Mouse (Mus musculus) olfactory bulb, adult 2 months (tissue): ENCODE results near the gene Asic2. TPM values are rescaled to one million over a fixed set of nuclear protein-coding genes. Genes with fewer than 3 reads are reported as not detected.

ENCODE experiments used
- H3K27ac ChIP-seq: fragments of 200-500 bp; 2 replicates; pipeline ENCODE4 v1.5.1; 2012; ENCODE audit warnings: low read depth, low read length; ENCODE audit not compliant: insufficient read depth
- H3K4me1 ChIP-seq: fragments of 200-500 bp; 2 replicates; pipeline ENCODE4 v1.6.1; 2012; ENCODE audit warnings: low read length; ENCODE audit not compliant: control insufficient read depth, insufficient read depth
- H3K4me3 ChIP-seq: fragments of 200-500 bp; 2 replicates; pipeline ENCODE4 v1.5.1; 2012; ENCODE audit warnings: mild to moderate bottlenecking, low read depth, low read length, moderate library complexity; ENCODE audit not compliant: insufficient read depth
- CTCF ChIP-seq: fragments of 200-500 bp; IDR thresholded peaks from 2 replicates; pipeline ENCODE4 v1.5.1; 2012; ENCODE audit warnings: low read depth, mild to moderate bottlenecking, low read length, moderate library complexity; ENCODE audit not compliant: insufficient read depth
- POLR2A ChIP-seq: fragments of 200-500 bp; IDR thresholded peaks from 2 replicates; pipeline ENCODE4 v1.6.1; 2012; ENCODE audit warnings: mild to moderate bottlenecking, low read depth, low read length, moderate library complexity; ENCODE audit not compliant: insufficient read depth
- WGBS: fragments of 180-500 bp; shearing (Covaris S2); methylation state at CpG from one replicate; pipeline ENCODE4 v1.1.7; 2018; 5-methylcytosine and 5-hydroxymethylcytosine counted together
- polyA plus RNA-seq: library from polyadenylated mRNA; stranded (reverse); fragments of >200 nt; gene quantifications from 2 replicates; pipeline ENCODE4 v1.2.4, GENCODE M21; 2012; ENCODE audit warnings: low replicate concordance; ENCODE audit not compliant: missing spikeins, insufficient read depth, insufficient read length

Gene Asic2
- polyA plus RNA-seq, 1 experiment, result not detected

DNA sequence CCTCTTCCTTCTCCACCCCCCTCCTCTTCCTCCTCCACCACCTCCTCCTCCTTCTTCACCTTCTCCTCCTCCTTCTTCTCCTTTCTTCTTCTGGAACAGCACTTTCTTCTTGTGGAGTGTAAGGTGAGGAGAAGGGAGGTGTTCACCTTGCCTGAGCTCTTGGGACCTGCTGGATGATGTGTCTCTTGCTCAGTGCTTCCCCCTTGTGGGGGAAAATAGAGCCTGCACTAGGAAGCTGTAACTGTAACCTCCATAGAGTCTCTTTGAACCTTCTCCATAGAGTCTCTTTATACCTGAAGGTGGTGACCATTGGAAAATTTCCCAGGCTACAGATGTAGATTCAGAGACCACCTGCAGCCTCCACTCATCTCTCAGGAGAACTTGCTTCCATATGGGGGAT, 1050.6 kb downstream of the Asic2 start:
- TF ChIP-seq POLR2A (no peak), CTCF (no peak)
- Histone ChIP-seq H3K4me1 (peaks cover under 1% of the 10 kb centered on the region; the same call in 1 of the 2 replicates), H3K4me3 (no peak overlapping the region), H3K27ac (no peak overlapping the region)

DNA sequence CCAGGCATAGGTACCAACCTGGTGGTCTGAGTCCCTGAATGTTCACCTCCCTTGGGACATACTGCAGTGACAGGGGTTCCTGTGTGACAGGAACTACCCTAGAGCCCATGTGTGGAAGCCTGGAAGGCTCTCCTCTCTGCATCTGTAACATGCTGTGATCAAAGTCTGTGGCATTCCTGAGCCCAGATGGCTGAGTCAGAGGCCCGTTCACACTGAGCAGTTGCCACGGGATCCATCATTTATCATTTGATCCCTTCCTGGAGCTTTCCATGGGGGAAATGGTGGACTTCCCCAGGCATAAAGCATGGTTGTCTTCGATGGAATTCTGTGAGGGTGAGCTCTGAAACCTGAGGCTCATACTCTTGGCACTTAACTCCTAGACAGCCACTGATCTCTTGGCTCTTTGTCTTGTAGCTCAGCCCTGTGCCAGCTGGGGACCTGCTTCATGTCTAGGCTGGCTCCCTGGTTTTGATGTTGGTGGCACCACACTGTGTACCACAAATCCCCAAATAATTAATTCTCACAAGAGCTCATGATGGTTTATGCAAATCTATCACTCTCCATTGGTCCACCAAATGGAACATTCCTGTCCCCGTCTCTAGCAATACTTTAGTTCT, 1054.7 kb downstream of the Asic2 start:
- H3K27ac ChIP-seq, result no peak overlapping the region
- 55% methylated on average over 4 of the region's 4 CpGs for WGBS
- no peak overlapping the region for H3K4me3 ChIP-seq
- TF ChIP-seq CTCF (no peak), POLR2A (no peak)
- peaks cover 3% of the 10 kb centered on the region; the same call in 1 of the 2 replicates for H3K4me1 ChIP-seq

- H3K27ac ChIP-seq, result no peak overlapping the region
- peaks cover 3% of the 10 kb centered on the region; the same call in 1 of the 2 replicates for H3K4me1 ChIP-seq
- no peak overlapping the region for H3K4me3 ChIP-seq
- 89% methylated on average over 5 of the region's 5 CpGs for WGBS
- TF ChIP-seq POLR2A, result no peak
These were observed 1055.5 kb downstream of the Asic2 start for GRCm38 (mm10) chr11:80912721-80913120.

GRCm38 (mm10) chr11:80907820-80908219, 1060.4 kb downstream of the Asic2 start:
- WGBS, result 92% methylated on average over 6 of the region's 6 CpGs
- no peak overlapping the region for H3K27ac ChIP-seq
- H3K4me1 ChIP-seq, result peaks cover 3% of the 10 kb centered on the region; the same call in 1 of the 2 replicates
- no peak overlapping the region for H3K4me3 ChIP-seq
- TF ChIP-seq CTCF, result no peak
- TF ChIP-seq POLR2A, result no peak

GRCm38 (mm10) chr11:80906456-80906855, 1061.8 kb downstream of the Asic2 start:
- H3K27ac ChIP-seq, result no peak overlapping the region
- TF ChIP-seq CTCF (no peak), POLR2A (no peak)
- WGBS, result 50% methylated on average over 4 of the region's 4 CpGs
- no peak overlapping the region for H3K4me3 ChIP-seq
- peaks cover 5% of the 10 kb centered on the region; the same call in 1 of the 2 replicates for H3K4me1 ChIP-seq

GRCm38 (mm10) chr11:80904559-80904958, 1063.7 kb downstream of the Asic2 start:
- TF ChIP-seq POLR2A, result no peak
- no peak for TF ChIP-seq CTCF
- H3K27ac ChIP-seq, result no peak overlapping the region
- peaks cover 5% of the 10 kb centered on the region; the same call in 1 of the 2 replicates for H3K4me1 ChIP-seq
- no peak overlapping the region for H3K4me3 ChIP-seq
- WGBS, result 79% methylated on average over 2 of the region's 2 CpGs

- Histone ChIP-seq H3K27ac (no peak overlapping the region), H3K4me3 (no peak overlapping the region), H3K4me1 (peaks cover 2% of the 10 kb centered on the region; the same call in 1 of the 2 replicates)
- whole genome bisulfite sequencing, result 86% methylated on average over 10 of the region's 10 CpGs
- TF ChIP-seq POLR2A, result no peak
- no peak for TF ChIP-seq CTCF
These were observed 1064.8 kb downstream of the Asic2 start for GRCm38 (mm10) chr11:80903426-80903825.

GRCm38 (mm10) chr11:80902664-80903063, 1065.6 kb downstream of the Asic2 start:
- Histone ChIP-seq H3K4me1 (peaks cover 2% of the 10 kb centered on the region; the same call in 1 of the 2 replicates), H3K4me3 (no peak overlapping the region), H3K27ac (no peak overlapping the region)
- TF ChIP-seq CTCF, result no peak
- TF ChIP-seq POLR2A, result no peak
- 61% methylated on average over 7 of the region's 7 CpGs for WGBS

DNA sequence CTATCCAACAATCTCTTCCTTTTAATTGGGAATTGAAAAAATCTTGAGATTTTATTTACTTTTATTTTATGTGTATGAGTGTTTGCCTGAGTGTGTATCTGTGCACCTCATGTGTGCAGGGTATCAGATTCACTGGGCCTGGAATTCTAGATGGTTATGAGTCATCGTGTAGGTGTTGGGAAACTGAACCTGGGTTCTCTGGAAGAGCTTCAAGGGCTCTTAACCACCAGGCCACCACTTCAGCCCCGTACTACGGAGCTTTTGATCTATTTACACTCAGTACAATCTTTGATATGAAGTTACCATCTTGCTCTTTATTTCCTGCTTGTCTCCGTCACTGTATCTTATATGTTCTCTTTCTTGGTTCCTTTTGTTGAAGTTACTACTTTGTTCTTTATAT, 1067.7 kb downstream of the Asic2 start:
- H3K4me1 ChIP-seq, result peaks cover 2% of the 10 kb centered on the region; the same call in 1 of the 2 replicates

DNA sequence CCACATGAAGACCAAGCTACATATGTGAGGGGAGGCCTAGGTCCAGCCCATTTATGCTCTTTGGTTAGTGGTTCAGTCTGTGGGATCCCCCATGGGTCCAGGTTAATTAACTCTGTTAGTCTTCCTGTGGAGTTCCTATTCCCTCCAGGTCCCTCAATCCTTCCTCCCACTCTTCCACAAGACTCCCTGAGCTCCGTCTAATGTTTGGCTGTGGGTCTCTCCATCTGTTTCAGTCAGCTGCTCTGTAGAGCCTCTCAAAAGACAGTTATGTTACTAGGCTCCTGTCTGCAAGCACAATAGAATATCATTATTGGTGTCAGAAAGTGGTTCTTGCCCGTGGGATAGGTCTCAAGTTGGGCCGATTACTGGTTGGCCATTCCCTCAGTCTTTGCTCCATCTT, 1072.4 kb downstream of the Asic2 start:
- TF ChIP-seq POLR2A, result no peak
- no peak for TF ChIP-seq CTCF
- no peak overlapping the region for H3K27ac ChIP-seq

More for the DNA sequence above, 1067.7 kb downstream of the Asic2 start:
- TF ChIP-seq CTCF, result no peak
- TF ChIP-seq POLR2A, result no peak
- no peak overlapping the region for H3K4me3 ChIP-seq
- 88% methylated on average over 4 of the region's 4 CpGs for WGBS
- no peak overlapping the region for H3K27ac ChIP-seq

More for the DNA sequence above, 1072.4 kb downstream of the Asic2 start:
- Histone ChIP-seq H3K4me3 (no peak overlapping the region), H3K4me1 (peaks cover 19% of the 10 kb centered on the region)
- WGBS, result 88% methylated on average over 3 of the region's 3 CpGs
